Mouse (Mus musculus) embryonic fibroblast, embryonic 13.5 days (primary cell): ENCODE data around the gene Csmd2.

Experiments
- CTCF ChIP-seq: IDR thresholded peaks from 2 replicates; pipeline ENCODE4 v1.5.1; 2011; ENCODE audit warnings: mild to moderate bottlenecking, control low read depth, low read length, moderate library complexity, borderline replicate concordance; ENCODE audit not compliant: insufficient read depth
- POLR2A ChIP-seq: IDR thresholded peaks from 2 replicates; pipeline ENCODE4 v1.6.1; 2011; ENCODE audit warnings: low read depth, mild to moderate bottlenecking, control low read depth, low read length, moderate library complexity

DNA sequence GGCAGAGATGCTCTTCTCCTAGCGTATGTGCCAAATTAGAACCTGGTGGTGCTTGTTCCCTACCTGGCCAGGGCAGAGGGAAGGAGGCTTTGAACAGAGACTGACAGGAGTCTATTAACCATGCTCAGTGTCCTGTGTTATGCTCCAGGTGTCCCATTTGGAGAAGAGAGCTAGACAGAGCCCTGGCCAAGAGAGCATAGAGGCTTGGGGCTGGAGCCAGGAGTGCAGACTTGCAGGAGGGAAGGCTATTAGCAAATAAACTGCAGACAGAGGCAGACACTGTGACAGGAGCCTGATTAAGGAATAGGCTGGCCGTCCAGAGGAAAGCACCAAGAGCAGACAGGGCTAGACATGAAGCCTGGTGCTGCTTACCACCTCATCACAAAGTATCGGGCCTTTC lies 164.4 kb downstream of the Csmd2 start:
- TF ChIP-seq POLR2A (no peak), CTCF (no peak)
